Mouse (Mus musculus): ENCODE measurements around the gene Odf2.

- TF ChIP-seq ZKSCAN1 (IDR thresholded peaks at IDR 0.05; ENCODE audit: low read depth, low read length) (no peak), USF1 (IDR thresholded peaks at IDR 0.05; ENCODE audit: low read depth, low read length) (no peak), EP300 (IDR thresholded peaks at IDR 0.05; ENCODE audit: low read depth in 1 of 2, low read length in 2 of 2) (no peak), MAFK (IDR thresholded peaks at IDR 0.05; ENCODE audit: borderline replicate concordance, low read depth, low read length) (no peak), POLR2A (IDR thresholded peaks at IDR 0.05; ENCODE audit: control insufficient read depth in 1 of 2, insufficient read depth in 1 of 2, low read depth in 1 of 2, low read length in 2 of 2, poor library complexity in 1 of 2) (no peak), CTCF (IDR thresholded peaks at IDR 0.05 in 2 of 3, conservative IDR thresholded peaks at IDR 0.05 in 1 of 3; ENCODE audit: control insufficient read depth in 1 of 3, insufficient read depth in 1 of 3, low read depth in 2 of 3, low read length in 3 of 3, poor library complexity in 1 of 3, severe bottlenecking in 1 of 3) (no peak), POLR2AphosphoS2 (IDR thresholded peaks at IDR 0.05; ENCODE audit: low read length) (no peak), NELFE (IDR thresholded peaks at IDR 0.05; ENCODE audit: low read depth, low read length) (no peak), E2F4 (IDR thresholded peaks at IDR 0.05; ENCODE audit: borderline replicate concordance, low read depth, low read length) (no peak)
These were observed 79.6 kb downstream of the Odf2 start for GRCm38 (mm10) chr2:29968638-29969037.
